Mouse (Mus musculus) cerebellum, adult 11 months (tissue): Measurements from ENCODE around the gene Ctbs.
"Not testable (repeated sequence)": the region's sequence is repeated elsewhere in the genome, so short reads cannot be mapped to it uniquely, and the experiment has no call there.

Source experiments
- DNase-seq: peaks from one replicate; pipeline ENCODE4 v3.0.0; 2022

Gene Ctbs

DNA sequence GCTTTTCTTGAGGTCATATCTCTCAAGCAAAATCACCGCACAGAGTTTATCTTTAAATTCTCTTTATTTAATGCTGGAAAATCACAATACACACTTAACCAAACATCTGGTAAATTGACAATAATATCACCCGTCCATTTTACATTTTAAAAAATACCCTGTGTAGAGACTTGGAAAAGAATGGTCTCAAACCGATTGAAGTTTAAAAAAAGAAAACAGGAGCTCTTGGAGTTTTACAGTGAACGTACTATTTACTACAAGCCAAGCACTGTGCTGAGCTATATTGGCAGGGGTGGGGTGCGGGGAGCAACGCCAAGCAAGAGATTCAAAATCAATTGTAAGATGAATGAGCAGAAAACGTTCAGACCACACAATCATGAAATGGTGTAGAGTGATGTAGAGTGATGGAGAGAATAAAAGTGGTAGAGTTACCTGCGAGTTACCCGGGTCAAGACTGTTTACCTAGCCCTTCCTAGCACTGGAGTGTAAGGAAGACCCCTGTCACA lies at the start of gene Ctbs:
Ctbs (plus strand) TSS at position 51 of the 506 bp plus-strand sequence.
- DNase-seq: no peak

DNA sequence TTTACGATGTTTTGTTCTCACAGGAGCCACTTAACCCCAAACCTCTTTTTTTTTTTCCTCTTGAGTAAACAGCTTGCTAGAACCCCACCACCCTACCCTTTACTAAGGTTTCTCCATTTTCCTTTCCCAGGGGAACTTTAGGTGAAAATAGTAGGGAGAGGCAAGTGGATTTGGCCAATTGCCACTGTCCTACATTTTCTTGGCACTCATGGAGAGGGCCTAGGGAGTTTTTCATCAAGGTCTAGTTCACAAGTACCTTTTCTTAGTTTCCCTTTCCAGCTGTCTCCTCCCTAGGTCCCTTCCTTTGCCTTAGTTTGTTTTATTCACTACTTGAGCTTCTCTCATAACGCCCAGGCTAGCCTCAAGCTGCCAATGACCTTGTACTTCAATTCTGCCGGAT lies 45.8 kb upstream of the Ctbs start:
- DNase-seq: no peak

DNA sequence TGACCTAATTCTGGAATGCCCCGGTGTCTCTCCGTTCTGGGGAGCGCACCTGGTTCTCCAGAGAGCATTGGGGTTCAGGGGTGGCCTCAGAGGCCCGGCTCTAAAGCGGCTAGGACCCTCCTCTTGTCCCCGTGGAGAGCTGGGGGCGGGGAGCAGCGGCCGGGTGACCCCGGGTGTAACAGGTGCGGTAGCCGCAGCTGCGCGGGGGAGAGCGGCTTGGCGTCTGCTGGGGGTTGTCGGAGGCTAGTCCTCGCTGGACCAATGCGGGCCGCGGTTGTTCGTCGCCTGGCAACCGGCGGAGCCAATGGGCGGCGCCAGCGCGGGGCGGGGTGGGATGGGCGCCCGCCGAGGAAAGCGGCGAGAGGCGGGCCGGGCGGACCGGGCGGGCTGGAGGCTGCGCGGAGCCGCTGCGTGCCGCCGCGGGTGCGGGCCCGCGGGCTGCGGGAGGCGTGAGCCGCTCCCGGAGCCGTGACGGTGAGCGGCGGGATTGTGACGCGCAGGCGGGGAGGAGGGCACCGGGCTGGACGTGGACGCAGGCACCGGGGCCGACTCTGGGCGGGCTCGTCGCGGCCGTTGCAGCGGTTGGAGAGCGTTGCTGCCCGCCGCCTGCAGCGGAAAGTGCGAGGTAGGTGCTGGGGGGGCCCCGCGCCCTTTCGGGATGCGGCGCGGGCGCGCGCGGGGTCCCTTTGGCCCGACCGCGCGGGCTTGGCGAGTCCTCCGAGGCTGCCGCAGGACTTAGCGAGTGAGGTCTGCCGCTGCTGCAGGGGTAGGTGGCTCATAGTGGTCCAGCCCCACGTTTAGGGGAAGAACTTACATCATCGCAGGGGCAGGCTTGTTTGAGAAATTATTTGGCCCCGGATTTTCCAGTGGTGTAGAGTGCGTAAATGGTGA lies 45.0 kb upstream of the Ctbs start, which contains the start of gene Ssx2ip:
Ssx2ip (plus strand) TSS at position 332 of the 891 bp plus-strand sequence.
- peak; percentile 96 for DNase-seq

DNA sequence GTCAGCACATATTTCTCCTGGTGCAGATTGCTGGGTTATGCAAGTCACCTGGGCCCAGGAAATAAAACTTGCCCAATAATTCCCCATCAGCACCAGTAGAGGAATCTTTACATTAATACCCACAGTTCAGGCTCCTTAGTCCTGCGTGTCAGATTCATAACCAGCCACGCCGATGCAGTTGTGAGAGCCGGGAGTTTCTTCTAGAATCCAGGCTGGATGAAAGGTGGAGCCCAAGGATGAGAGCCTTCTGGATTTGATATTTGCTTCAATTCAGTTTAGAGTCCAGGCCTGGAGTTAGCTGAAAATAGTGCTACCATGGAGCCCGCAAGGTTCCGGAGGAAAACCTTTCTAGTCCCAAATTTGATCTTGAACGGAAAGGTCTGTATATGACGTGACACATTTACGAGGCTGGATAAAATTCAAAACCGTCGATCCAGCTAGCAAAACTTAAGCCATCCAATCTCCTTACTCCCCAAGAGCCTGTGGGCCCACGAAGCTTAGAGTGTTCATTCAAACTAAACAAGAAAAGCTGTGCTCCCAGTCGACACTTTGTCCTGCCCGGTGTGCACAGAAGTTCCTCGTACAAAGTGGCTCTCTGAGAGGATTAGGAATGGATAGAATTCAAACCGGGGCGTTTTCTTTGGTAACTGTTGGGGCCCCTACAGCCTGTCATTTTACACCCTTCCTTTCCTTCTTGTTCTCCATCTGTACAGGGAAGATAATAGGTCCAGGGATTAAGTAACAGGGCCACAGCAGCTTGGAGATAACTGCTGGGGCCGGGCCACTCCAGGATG lies 44.2 kb upstream of the Ctbs start:
- no peak for DNase-seq

DNA sequence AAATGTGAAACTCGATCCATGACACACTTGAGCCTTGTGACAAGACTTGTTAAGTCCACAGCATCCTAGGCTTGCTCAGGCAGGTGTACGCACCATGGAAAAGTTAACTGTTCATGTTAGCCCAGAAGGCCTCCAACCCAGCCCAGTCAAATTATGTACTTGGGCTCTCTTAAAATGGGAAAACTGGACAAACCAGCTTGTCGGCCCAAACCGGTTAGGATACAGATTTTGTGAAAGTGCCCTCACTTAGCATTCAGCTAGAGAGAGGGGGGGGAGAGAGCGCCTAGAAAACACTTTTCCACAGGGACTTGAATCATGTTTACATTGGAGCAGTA lies 43.6 kb upstream of the Ctbs start:
- no peak for DNase-seq

DNA sequence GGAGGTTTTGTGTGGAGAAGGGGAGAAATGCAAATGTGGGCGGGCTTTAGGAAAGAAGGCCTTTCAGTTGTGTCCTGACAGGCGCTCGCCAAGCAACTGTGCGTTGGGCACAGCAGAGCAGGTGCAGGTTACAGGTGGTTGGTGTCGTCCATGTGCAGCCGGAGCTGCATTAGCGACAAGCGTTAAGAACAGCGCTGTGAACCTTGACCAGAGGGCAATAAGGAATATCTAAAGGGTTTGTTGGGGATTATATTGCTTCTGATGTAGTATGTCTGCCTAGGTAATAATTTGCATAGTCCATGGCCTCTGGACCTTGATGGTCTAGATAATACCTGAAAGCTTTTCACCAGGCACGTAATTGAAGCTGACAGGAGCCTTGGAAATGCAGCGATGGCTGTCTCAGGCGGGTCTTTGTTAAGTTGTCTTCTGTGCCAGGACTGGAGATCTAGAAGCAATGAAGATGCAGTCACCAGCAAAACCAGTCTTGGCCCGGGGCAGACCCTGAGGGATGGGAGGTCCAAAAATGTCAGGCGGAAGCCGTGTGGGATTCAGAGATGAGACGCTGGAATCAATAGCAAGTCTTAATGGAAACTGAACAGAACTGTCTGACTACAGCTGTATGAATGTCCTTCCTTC lies 42.4 kb upstream of the Ctbs start:
- no peak for DNase-seq

DNA sequence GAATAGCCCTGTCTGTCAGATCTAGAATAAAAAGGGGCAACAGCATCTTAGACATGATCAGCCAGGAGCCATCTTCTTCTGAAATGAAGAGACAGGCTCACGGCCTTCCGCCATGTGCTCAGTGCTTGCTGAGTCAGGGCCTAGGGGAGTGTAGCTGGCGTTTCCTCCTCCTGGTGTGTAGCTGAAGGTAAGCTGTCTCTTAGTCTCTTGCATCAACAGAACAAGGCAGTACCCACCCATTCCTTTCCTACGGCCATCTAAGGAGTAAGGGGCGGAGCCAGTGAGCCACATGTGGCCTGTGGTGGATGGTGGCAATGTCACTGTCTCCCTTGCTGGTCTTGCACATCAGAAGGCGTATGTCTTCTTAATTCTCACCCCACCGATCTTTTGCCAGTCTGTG lies 39.5 kb upstream of the Ctbs start:
- DNase-seq: no peak

DNA sequence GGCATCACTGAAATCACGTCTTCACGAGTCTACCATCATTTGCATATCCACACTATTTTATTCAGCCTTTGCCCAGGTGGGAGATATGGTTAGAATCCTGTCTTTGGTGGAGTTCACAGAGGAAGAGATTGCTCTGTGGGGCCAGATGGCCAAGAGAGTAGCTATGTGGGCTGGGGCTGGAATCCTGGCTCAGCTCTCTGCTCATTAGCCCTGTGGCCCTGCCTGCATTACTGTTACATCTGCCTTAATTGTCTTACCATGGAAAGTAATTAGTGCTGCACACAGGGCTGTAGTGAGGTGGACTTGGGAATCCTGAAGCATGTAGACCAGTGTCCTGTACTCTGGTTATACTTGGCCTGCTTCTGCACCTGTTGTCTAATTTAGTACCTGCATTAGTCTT lies 37.6 kb upstream of the Ctbs start:
- DNase-seq: no peak

DNA sequence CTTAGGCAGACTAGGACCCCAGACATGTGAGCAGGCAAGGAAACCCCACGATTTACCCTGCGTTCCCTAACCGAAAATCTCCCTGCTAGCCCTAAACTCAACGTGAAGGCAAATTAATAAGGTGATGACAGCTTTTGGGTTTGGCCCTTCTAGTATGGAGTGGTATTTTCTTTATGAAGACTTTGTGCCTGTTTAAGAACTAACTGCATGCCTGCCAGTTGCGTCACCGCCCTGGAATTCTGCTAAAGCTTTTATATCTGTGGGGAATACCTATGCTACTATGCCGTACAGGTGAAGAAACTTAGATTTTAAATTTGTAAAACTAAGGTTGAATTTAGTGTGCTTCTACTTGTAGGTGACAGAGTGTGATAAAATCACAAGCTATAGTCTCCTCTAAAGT lies 37.1 kb upstream of the Ctbs start:
- DNase-seq: no peak

DNA sequence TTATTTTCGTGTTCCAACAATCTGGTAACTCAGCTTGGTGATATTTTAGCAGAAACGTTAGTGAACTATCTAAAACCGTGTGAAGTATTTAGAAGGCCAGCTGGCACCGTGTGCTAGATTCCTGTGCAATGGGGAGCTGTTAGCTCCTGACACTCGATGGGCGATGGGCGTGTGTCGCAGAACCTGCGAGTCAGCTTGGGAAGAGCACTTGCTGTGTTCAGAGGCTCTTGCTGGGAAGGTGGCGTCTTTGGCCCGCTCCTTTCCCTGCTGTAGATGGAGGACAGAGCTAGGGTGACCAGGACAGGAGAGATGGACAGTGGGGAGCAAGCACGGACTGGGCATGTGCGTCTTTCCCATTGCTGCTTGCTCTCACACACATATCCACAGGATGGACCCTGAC lies 36.6 kb upstream of the Ctbs start:
- no peak for DNase-seq

DNA sequence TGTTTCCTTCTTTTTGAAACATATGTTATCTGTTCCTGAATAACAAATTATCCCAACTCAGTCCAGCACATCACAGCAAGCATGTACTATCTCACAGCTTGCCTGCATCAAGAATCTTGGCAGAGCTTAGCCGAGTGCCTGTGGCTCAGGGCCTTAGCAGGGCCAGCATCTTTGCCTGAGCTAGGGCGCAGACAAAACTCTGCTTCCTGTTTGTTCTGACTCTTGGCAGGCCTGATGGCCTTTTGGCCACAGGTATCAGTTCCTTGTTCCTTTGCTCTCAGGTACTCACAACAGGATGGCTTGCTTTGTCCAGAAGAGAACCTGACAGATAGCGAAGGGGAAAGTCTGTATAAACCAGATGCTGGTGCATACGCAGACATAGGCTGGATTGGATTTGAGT lies 35.6 kb upstream of the Ctbs start:
- peak; percentile 61 for DNase-seq

DNA sequence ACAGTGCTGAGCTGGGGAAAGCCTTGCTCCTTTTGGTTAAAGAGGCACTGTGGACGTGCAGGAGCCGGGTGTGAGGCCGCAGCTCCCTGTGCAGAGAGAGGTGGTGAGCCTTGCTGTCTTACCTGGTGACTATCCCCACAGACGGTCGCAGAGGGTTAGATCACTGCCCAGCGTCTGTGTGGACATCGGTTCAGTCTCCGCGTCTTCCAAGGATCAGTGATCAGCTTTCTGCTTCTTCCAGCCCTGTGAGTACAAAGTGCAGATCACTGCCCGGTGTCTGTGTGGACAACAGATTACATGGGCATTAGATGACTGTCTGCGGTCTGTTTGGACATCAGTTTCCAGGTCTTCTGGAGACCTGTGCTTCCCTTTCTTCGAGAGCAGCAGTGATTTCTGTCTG lies 35.0 kb upstream of the Ctbs start:
- DNase-seq: no peak

DNA sequence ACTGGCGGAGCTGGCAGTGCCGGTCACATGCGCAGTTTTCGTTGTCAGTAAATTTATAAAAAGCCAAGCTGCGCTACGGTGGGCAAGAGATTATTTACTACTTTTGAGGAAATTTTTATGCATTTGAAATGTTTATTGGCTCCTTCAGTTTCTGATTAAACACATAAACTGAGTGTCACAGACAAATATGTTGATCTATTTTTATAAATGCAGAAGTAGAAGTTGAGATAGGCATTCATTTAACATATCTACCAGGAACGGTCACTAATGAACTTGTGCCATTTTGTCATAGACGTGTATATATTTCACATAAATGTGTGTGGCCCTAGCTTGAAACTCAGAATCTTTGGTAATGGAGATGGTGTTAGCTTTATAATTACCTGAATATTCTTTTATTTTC lies 31.7 kb upstream of the Ctbs start:
- DNase-seq: no peak

DNA sequence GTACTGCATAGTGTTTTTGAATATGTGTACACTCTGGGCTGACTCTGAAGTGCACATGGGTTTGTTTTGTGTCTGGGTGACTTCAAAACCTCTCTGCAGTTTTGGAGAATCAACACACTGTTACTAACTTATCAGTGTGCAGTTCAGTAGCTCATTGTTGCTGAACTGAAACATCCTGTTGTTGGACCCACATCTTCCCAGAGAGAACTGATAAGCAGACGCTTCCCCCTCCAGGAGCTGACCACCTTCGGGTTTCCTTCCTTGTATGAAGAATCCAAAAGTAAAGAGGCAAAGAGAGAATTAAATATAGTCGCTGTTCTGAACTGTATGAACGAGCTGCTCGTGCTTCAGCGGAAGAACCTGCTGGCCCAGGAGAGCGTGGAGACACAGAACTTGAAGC lies 30.7 kb upstream of the Ctbs start:
- DNase-seq: no peak

DNA sequence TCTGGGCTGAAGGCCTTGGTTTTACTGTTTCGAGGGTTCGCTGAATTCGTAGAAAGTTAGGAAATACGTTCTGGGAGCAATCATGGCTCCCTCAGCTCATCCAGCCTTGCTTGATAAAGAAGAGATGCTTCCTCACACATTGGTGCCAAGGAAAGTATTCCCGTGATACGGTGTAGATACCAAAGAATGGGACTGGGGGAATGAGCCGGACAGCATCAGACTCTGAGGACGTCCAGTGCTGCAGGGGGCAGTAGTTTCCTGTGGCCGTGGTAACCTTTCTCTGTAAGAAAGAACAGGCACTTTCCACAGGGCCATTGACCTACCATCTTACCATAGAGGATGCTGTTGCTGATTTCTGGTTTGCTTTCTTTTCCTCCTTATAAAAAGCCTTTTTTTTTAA lies 30.1 kb upstream of the Ctbs start:
- DNase-seq: no peak

DNA sequence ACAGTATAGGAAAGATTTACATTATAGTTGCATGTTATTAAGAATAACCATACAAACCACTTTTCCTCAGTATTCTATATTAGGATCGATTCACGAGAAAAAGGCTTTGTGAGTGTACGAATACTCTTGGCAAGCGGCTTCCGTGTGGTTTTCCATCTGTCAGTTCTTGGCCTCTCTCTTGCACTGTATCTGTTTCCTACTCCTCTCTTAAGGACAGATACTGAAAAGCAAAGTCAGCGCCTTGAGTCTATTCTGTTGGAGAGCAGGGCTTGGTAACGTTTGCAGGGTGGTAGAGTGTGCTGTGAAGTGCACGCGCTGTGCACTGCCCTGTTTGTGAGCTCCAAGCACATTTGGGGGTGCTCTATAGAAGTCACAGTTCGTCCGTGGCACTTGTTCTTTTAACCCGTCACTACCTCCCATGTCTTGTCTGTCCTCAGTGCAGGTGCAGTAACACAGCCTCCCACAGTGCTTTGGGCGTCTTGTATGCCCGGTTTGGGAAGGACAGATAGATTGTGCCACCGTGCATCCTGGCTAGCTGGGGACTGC lies 29.5 kb upstream of the Ctbs start:
- no peak for DNase-seq

DNA sequence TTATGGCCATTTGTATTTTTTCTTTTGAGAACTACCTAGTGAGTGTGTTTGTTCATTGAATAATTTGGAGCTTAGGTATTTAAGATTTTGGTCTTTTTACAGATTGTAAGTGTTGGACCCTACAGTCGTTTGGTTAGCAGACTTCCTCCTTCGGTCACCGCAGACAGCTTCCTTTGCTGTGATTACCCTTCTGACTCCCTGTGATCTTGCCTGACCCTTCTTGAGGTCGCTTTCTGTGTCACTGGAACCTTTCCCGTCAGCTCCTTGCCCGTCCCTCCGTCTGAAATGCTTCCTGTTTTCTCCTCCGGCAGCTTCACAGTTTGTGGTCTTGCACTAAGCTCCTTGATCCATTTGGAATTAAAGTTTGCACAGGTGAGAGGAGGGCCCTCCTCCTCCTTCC lies 27.8 kb upstream of the Ctbs start:
- no peak for DNase-seq

DNA sequence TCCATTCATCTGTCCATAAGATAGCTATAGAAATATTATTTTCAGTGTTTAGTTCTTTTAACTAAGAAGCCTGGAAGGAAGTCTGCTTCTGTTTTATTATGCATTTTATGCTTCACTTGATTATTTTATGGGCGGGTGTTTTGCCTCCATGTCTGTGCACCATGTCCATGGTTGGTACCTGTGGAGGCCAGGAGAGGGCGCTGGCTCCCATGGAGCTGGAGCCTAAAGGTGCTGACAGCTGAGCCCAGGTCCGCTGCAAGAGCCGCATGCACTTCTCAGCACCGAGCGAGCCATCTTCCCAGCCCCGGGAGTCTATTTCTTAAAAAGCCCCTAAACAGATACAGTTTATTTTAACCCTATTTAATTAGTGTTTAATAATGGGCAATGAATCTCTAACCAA lies 25.9 kb upstream of the Ctbs start:
- no peak for DNase-seq

DNA sequence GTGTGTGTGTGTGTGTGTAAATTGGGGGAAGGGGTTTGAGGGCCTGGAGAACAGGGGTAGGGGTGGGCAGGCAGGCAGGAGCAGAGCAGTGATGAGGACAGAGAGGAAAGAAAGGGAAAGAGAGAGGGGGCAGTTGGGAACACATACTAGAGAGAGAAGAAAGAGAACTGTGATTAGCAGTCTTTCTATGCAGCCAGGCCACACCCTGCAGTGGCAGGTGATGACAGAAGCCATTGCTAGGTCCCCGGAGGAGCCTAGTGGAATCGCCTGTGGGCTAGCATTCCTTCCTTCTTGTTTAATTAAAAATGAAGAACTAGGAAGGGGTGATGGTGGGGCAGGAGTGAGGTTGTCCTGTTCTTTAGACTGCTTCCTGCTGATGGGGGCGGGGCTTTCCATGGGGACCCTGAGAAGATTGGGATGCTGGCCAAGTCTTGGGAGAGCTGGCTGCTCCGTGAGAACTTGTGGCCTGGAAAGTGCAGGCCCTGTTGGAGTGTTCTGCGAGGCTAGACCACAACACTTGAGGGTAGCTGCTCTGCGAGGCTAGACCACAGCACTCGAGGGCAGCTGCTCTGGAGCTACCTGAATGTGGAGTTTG lies 25.2 kb upstream of the Ctbs start:
- no peak for DNase-seq

DNA sequence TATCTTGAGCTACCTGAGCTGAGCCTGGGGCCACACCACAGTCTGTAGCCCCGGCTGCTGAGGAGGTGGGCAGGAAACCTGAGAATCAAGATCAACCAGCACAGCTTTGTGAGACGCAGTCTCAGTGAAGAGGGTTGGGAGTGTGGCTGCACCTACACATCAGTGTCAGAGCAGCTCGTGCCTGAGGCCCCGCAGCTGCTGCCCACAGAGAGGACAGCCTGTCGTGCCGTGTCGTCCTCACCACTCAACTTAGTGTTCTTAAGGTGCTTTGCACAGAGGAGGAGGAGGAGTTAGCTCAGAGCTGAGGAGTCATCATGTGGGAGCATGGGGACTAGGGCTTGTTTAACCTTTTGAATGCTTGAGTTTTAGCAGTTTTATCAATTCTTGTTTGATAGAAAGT lies 23.7 kb upstream of the Ctbs start:
- no peak for DNase-seq

DNA sequence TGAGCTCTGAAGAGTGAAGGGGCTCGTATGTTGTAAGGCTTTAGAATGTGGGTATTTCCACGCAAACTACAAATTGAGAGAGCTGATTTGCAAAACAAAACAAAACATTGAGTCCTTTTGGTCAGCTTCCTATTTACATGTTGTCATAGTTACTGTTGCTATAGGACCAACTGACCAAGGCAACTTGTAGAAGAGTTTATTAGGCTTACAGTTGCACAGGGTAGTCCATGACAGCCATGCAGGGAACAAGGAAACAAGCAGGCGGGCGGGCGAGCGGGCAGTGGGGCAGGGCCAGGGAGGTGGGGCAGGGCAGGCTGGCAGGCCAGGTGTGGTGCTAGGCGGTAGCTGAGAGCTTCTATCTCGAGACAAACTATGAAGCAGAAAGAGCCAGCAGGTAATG lies 23.1 kb upstream of the Ctbs start:
- DNase-seq: no peak

DNA sequence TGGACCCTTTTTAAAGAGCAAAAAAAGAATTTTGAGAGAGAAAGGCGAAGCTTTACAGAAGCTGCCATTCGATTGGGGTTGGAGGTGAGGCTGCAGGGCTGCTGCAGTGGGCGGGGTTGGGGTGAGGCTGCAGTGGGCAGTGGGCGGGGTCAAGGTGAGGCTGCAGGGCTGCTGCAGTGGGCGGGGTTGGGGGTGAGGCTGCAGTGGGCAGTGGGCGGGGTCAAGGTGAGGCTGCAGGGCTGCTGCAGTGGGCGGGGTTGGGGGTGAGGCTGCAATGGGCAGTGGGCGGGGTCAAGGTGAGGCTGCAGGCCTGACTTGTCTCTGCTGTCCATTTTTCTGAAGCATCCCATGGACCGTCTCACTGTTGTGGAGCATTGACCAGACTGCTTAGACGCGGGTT lies 16.5 kb upstream of the Ctbs start:
- DNase-seq: not testable (repeated sequence)
